Mouse (Mus musculus) heart, postnatal 25 days (tissue): ENCODE data around the gene Cbx5. TPM values are rescaled to one million over a fixed set of nuclear protein-coding genes. Genes with fewer than 3 reads are reported as not detected.
A peak's percentile ranks its signal among the peaks of the same experiment; 100 is the strongest.

Experiments
- DNase-seq: peaks from one replicate; pipeline ENCODE4 v3.0.0; 2022; ENCODE audit warnings: low spot score
- intact Hi-C: fragments of 180-260 bp; cut with DNase I; formaldehyde crosslinking; loops from one replicate; pipeline ENCODE4 v1.15.1; 2025
- microRNA-seq: library from miRNA; unstranded; fragments of <30 nt; microRNA quantifications from one replicate; pipeline ENCODE4 v1.2.0, GENCODE M21; 2022
- total RNA-seq, 2 experiments: library from RNA; stranded (reverse); gene quantifications; 2 replicates each; pipeline ENCODE4 v1.2.3; 2021

Cbx5 gene
- total RNA-seq, 2 experiments from 2014 or later, result 55.9 to 63.9 TPM

DNA sequence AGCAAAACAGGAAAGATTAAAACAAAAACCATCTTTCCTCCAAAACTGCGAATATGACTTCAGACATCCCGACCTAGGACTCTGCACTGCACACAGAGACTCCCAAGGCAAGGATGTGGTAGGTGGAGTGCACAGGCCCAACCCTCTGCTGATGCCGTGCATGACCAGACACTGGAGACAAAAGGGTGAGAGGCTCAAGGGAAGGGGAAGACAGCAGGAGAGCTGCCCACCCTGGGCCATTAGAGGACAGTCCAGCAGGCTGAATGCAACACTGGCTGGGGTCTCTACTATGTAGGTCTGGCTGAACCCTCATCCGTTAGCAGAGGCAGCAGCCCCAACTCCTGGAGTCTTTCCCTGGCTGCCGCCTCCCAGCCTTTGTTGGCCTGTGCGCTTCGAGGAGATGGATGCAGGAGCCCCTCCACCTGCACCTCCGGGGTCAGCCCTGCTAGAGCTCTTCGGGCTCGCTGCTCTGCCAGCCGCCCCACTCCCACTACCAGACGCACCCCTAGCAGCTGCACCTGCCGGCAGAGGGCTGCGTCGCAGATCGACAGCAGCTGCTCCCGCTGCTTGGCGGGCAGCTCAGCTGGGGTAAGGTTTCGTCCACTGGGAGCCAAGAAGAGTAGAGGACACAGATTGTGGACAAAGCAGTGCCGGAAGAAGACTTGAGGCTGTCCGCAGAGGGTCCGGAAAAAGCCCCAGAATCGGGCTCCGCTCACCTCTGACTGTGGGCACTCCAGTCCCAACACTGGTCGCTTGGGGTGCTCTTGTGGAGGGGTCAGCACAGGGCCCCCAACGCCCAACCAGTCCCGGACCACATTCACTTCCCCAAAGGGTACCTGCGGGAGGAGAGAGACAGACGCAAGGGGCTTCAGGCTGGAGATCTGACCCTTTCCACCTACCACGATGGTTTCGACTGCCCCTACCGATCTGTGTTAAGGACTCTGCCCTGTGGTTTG lies 84.0 kb downstream of the Cbx5 start:
- intact Hi-C loops, result no loop called here
- no peak for DNase-seq

DNA sequence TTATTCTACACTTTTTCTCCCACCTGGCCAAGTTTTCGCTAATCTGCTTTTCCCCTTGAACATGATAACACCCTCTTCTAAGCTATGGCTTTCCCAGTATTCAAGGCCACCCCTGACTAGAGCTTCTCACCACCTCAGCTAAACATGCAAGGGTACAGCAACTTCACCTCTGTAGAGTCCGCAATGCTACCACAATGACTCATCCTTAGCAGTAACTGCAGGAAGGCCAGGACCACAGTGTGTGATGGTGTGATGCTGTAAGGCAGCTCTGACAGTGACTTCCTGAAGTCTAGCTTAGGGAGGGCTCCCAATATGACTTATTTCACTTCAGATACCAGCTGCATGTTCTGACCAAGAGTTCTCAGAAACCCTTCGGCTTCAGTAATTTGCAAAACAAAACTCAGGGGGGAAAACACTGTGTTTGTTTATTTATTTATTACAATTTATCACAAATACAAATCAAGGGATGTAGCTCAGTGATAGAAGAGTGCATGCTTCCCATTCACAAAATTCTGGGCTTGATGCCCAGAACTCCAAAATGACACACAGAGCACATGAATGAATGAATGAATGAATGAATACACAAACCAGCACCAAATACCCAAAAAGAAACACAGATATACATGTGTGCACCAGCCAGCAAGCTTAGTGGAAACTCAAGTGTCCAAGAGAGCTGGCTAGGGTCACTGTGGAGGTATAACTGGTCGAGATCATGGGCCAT lies 86.6 kb downstream of the Cbx5 start:
- intact Hi-C loops, result no loop called here
- DNase-seq, result no peak

DNA sequence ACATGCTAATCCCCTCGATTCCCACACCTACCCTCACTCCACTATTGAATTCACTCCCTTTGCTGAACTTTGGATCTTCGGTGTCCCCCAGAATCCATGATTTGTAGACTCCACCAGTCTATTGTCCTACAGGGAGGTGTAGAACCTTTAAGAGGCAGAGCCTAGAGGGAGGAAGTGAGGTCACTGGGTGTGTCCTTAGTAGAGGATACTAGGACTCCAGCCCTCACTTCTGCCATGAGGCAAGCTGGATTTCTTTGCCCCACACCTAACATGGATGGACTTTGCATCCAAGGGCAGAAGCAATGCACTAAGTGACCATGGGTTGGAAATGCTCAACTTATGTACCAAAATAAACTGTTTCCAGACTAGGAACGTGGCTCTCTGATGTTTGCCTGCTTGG lies 87.2 kb downstream of the Cbx5 start:
- intact Hi-C loops, result no loop called here
- DNase-seq, result no peak

- intact Hi-C loops, result no loop called here
- no peak for DNase-seq
Measured at GRCm38 (mm10) chr15:103147779-103148178, 91.8 kb downstream of the Cbx5 start.

- intact Hi-C loops, result no loop called here
- no peak for DNase-seq
Measured at GRCm38 (mm10) chr15:103147422-103147690, 92.3 kb downstream of the Cbx5 start.

DNA sequence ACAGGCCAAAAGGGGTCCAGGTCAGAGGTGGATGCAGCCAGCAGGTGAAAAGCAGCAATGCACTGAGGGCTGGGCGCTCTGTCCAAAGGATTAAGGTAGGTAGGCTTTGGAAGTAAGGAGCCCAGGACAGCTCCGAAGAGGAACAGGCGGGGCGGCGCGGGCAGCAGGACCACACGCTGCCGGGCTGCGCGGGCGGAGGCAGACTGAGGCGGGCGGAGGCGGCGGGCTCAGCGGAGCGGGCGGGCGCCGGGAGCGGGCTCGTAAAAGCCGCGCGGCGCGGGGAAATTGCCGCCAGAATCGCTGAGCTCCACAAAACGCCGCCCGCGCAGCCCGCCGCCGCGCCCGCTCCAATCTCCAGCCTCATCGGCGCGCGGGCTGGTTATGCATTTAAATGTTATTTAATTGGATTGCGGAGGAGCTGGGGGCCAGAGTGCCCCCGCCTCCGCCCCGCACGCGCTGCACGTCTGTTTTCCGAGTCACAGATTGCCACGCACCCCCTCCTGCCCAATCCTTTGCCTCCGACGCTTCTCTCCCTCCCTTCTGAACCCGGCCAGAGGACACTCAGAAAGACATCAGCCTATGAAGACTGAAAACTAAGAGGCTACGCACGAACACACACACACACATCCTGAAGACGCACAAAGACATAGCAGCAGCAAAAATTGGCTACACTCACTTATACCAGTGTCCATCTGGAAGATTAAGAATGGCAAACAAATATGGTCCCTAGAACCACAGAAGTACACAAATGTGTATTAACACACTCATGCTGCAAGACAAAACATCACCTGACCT lies 92.8 kb downstream of the Cbx5 start:
- intact Hi-C loops, result no loop called here
- DNase-seq, result no peak

GRCm38 (mm10) chr15:103145635-103146299 lies 93.8 kb downstream of the Cbx5 start:
- no peak for DNase-seq
- intact Hi-C loops, result no loop called here

- no peak for DNase-seq
- intact Hi-C loops, result no loop called here
Measured at GRCm38 (mm10) chr15:103144176-103144575, 95.4 kb downstream of the Cbx5 start.

Small RNA genes within 50 kb of the gene (microRNA-seq; reads per million reads assigned to microRNA genes)
- 90.0 reads per million, percentile 56 among the genes with 10 or more reads in this experiment for gene Mir148b

Other genes with a start within 250 kb of the Cbx5 start
- not detected for gene Hoxc8, start 249.2 kb downstream of the Cbx5 start, total RNA-seq
- gene Hoxc6, start 241.6 kb downstream of the Cbx5 start, total RNA-seq, result not detected
- gene Hoxc4, start 220.9 kb downstream of the Cbx5 start, total RNA-seq, result not detected
- 10 to 100 TPM; 12.2 to 14.1 TPM for gene Smug1, start 72.7 kb downstream of the Cbx5 start, total RNA-seq
- 100 to 1,000 TPM; 133 to 153 TPM for gene Hnrnpa1, start 616 bp upstream of the Cbx5 start, total RNA-seq
- under 1 TPM; 0.42 to 0.64 TPM for gene Nfe2, start 18.6 kb upstream of the Cbx5 start, total RNA-seq
- gene Copz1, start 32.9 kb upstream of the Cbx5 start, total RNA-seq, result 10 to 100 TPM; 51.8 to 53.4 TPM
- not detected for gene Gpr84, start 70.8 kb upstream of the Cbx5 start, total RNA-seq
- gene Zfp385a, start 100.3 kb upstream of the Cbx5 start, total RNA-seq, result 10 to 100 TPM; 12.5 to 13.7 TPM
- gene Itga5, start 126.9 kb upstream of the Cbx5 start, total RNA-seq, result 10 to 100 TPM; 48.1 to 48.2 TPM
- gene Gtsf1, start 190.7 kb upstream of the Cbx5 start, total RNA-seq, result not detected
- not detected for gene Gtsf2, start 208.7 kb upstream of the Cbx5 start, total RNA-seq
- gene Nckap1l, start 214.0 kb upstream of the Cbx5 start, total RNA-seq, result 1 to 10 TPM; 3.9 to 4.2 TPM